Mouse (Mus musculus) olfactory bulb, adult 2 months (tissue): ENCODE results near the gene Kcnip4. TPM values are rescaled to one million over a fixed set of nuclear protein-coding genes. Genes with fewer than 3 reads are reported as not detected.

Experiments
- H3K27ac ChIP-seq: fragments of 200-500 bp; 2 replicates; pipeline ENCODE4 v1.5.1; 2012; ENCODE audit warnings: low read depth, low read length; ENCODE audit not compliant: insufficient read depth
- H3K4me1 ChIP-seq: fragments of 200-500 bp; 2 replicates; pipeline ENCODE4 v1.6.1; 2012; ENCODE audit warnings: low read length; ENCODE audit not compliant: control insufficient read depth, insufficient read depth
- H3K4me3 ChIP-seq: fragments of 200-500 bp; 2 replicates; pipeline ENCODE4 v1.5.1; 2012; ENCODE audit warnings: mild to moderate bottlenecking, low read depth, low read length, moderate library complexity; ENCODE audit not compliant: insufficient read depth
- CTCF ChIP-seq: fragments of 200-500 bp; IDR thresholded peaks from 2 replicates; pipeline ENCODE4 v1.5.1; 2012; ENCODE audit warnings: low read depth, mild to moderate bottlenecking, low read length, moderate library complexity; ENCODE audit not compliant: insufficient read depth
- POLR2A ChIP-seq: fragments of 200-500 bp; IDR thresholded peaks from 2 replicates; pipeline ENCODE4 v1.6.1; 2012; ENCODE audit warnings: mild to moderate bottlenecking, low read depth, low read length, moderate library complexity; ENCODE audit not compliant: insufficient read depth
- WGBS: fragments of 180-500 bp; shearing (Covaris S2); methylation state at CpG from one replicate; pipeline ENCODE4 v1.1.7; 2018; 5-methylcytosine and 5-hydroxymethylcytosine counted together
- polyA plus RNA-seq: library from polyadenylated mRNA; stranded (reverse); fragments of >200 nt; gene quantifications from 2 replicates; pipeline ENCODE4 v1.2.4, GENCODE M21; 2012; ENCODE audit warnings: low replicate concordance; ENCODE audit not compliant: missing spikeins, insufficient read depth, insufficient read length

The Kcnip4 gene
- polyA plus RNA-seq, 1 experiment = not detected

DNA sequence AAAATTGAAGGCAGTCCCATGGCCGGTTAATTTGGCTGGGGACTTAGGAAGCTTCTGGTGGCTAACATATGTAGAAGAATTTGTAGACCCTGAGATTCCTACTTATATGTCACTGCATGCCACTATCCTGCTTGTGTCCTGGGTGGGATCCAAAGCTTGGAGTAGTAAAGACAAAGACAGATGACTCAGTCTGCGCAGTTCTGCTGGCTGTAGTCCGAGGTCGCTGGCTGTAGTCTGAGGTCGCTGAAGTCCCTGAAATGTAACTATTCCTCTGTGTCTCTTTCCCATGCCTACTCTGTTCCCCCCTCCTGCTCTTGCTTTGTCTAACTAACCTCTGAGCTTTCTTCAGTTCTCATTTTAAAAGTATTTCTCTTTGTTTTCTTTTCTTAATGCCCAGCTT lies 1114.4 kb downstream of the Kcnip4 start:
- H3K4me3 ChIP-seq = no peak overlapping the region
- no peaks in the 10 kb centered on the region for H3K4me1 ChIP-seq
- 82% methylated on average over 5 of the region's 5 CpGs for WGBS
- H3K27ac ChIP-seq = no peak overlapping the region
- TF ChIP-seq CTCF (no peak), POLR2A (no peak)

DNA sequence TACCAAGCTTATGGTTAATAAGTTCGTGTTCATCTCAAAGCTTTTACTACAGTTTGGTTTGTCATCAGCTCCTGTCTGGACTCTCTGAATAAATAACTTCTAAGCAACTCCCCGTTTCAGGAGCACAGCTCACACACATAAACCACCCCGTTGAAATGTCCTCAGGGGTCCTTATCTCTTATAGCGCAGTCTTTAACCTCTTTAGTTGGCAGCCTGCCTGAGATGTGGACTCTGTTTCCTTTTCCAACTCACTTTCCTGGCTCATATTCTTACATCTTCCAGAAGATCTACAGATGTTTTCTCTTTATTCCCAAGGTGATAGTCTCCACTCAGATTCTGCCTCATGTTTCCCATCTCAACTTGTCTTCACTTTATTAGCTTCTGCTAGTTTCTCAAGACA lies 1116.4 kb downstream of the Kcnip4 start:
- TF ChIP-seq POLR2A (no peak), CTCF (no peak)
- Histone ChIP-seq H3K27ac (no peak overlapping the region), H3K4me1 (no peaks in the 10 kb centered on the region), H3K4me3 (no peak overlapping the region)
- 89% methylated on average over 4 of the region's 4 CpGs for WGBS

DNA sequence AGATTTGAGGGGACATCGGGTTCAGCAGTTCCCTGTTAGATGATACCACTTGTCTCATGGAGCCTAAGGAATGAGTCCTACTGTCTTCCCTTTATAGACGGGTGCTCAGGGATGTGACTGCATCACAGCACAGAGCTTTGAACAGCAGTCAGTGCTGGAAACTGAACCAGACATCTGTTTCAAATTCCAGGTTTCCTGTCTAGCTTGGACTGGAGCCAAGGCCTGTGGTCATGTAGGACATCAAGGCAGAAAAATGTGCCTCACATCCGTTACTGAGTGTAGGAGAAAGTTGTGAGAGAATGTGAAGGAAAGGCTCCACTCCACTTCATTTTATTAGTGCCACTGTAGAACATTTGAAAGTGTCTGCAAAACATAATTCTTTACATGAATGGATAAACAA lies 1122.2 kb downstream of the Kcnip4 start:
- Histone ChIP-seq H3K4me1 (no peaks in the 10 kb centered on the region), H3K4me3 (no peak overlapping the region), H3K27ac (no peak overlapping the region)
- TF ChIP-seq POLR2A (no peak), CTCF (no peak)
- 76% methylated on average over 3 of the region's 3 CpGs for WGBS

DNA sequence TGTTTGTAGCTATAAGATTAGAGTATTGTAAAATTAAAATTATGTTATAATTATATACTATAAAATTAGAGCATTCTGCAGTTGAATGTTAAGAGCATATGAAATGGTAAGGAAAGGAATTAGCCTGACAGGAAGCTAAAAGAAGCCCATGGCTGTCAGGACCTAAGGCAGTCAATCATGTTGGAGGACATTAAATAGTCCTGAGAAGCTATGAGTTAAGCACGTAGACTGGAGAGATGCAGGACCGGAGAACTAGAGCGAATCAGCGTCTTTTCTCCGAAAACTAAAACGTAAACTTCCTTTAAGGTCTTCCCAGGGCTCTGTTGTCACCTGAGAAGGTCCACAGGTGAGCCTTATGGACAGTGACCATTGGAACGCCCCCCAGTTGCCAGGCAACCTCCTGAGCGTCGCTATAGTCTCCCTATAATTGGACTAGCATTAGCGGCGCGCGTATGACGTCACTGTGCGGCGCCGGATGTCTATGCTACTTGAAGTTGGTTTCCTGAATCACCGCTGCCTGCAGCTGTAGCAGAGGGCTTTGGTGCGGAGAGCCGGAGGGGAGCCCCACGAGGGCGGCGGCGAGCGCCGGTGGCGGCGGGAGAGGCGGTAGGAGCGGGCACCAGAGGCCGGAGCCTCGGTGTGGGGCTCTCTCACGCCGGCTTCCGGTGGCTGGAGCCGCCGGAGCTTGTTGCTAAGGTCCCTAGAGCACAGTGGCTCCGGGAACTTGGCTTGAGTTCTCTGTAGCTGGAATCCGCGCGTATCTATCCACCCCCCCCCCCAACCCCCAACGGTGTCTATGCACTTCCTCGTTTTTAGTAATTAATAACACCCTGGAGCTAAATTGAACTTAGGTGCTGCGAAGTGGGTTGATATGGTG lies 1152.6 kb downstream of the Kcnip4 start:
- WGBS = under 1% methylated on average over 44 of the region's 44 CpGs
- Histone ChIP-seq H3K4me1 (no peaks in the 10 kb centered on the region), H3K4me3 (peak overlapping the region; percentile 86), H3K27ac (no peak overlapping the region)
- TF ChIP-seq POLR2A = peak; percentile 88
- no peak for TF ChIP-seq CTCF

DNA sequence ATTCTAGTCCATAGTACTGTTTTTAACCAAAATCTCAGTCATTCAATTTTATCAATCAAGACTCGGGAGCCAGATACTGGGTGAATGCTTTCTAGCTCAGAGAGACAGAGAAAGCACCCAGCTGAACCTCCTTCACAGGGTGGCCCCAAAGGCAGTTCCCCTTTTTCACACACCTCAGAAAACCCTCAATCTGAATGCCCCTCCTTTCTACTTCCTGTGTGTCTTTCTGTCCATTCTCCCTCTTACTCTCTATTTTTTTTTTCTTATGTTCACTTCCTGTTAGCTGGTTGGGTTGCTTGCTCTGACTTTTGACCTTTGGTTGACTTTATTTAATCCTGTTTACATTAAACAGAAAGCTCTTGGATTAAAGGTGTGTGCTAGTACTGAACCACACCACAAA lies 1175.4 kb downstream of the Kcnip4 start:
- Histone ChIP-seq H3K4me3 (no peak overlapping the region), H3K4me1 (no peaks in the 10 kb centered on the region), H3K27ac (no peak overlapping the region)
- 74% methylated on average over 1 of the region's 1 CpGs for WGBS
- TF ChIP-seq CTCF = no peak
- no peak for TF ChIP-seq POLR2A

DNA sequence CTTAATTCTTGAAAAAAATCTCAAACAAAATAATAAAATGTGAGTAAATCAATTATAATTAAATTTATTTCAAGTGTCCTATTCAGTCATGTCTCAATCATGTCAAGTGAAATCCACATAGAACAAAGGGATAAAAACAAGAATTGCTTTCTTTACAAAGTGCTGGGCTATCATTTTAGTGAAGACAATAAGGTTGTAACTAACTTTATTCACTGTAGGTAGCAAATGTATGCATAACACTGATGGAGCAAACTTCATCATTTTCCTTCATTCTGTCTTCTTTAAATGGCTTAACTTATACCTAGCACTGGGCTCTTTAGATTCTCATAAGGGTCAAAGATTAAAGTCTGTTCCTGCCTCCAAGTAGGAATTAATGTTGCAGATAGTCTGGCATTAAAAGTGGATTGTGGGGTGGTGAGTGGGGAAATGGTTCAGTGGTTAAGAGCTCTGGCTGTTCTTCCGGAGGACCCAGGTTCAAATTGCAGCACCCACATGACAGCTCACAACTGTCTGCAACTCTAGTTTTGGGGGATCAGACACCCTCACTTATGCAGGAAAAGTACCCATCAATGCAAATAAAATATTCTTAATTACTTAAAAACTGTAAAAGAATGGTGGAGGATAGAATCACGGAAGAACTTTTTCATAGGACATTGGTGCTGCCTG lies 1178.6 kb downstream of the Kcnip4 start:
- TF ChIP-seq CTCF (no peak), POLR2A (no peak)
- H3K4me1 ChIP-seq = no peaks in the 10 kb centered on the region
- H3K4me3 ChIP-seq = no peak overlapping the region
- H3K27ac ChIP-seq = no peak overlapping the region
- 96% methylated on average over 2 of the region's 2 CpGs for WGBS

DNA sequence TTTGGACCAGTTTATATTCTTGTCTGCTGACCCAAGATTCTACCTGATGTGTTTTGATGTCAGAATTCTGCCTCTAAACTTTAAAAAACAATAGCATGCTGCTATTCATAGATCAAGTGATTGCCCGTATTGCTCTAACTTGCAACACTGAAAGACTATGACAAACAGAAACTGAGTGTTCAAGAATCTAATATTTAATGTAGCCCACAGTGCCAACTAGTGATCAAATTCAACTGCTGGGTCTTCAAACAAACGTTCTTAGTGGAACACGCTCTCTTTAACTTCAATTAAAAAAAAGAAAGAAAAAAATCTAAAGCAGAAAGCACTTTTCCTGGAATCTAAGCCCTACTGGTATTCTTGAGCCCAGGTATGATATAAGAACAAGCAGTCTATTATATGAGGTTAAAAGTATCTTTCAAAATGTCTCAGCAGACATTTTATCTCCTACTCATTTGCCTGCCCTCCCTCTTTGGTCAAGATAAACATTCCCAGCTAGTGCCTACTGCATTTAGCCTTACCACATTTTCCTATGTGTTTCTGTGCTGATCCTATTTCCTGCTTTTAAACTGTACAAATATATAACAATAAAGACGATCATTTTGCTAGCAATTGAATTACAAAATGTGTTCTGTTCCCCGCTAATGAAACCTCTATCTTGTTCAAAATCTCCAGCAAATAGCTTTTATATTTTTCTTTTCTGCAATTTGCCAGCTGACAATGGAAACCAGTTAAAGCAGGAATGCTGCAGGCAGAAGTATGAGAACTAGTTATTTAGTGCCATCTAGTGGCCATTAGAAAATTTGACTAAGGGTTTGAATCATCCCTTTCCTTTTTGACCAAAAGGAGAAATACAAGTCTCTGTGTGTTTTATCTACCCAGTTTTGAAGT lies 1179.4 kb downstream of the Kcnip4 start:
- WGBS = 48% methylated on average over 5 of the region's 5 CpGs
- no peak overlapping the region for H3K4me3 ChIP-seq
- no peak overlapping the region for H3K27ac ChIP-seq
- TF ChIP-seq CTCF = no peak
- no peak for TF ChIP-seq POLR2A
- H3K4me1 ChIP-seq = no peaks in the 10 kb centered on the region

DNA sequence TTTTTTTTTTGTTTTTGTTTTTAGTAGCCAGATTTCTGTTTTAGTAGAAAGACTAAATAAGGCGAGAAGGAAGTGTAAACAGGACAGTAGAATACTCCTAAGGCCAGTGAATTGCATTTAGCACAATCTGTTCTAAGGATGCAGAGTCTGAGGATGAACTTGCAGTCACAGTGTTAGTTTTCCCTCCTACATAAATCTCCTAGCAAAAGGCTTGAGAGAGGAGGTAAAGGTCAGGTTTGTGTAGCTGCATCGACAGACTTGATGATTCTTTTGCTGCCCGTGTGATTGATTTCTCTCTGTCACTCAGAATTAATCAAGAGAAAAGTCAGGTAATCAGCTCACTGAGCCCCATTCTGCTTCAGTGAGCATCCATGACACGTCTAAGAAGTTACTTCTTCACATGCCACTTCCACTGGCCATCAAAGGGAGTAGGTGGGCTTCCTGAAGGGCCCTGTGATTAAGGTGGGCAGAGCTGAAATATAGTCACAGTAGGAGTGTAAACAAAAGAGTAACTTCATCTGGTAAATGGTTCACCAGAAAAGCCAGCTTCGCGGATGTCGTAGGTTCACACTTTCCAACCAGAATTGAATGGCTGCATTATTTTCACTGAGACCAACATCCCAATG lies 1183.8 kb downstream of the Kcnip4 start:
- Histone ChIP-seq H3K4me1 (no peaks in the 10 kb centered on the region), H3K27ac (no peak overlapping the region), H3K4me3 (no peak overlapping the region)
- WGBS = 65% methylated on average over 7 of the region's 7 CpGs
- TF ChIP-seq POLR2A = no peak
- no peak for TF ChIP-seq CTCF
